Mouse (Mus musculus): ENCODE measurements at regions not wholly inside any gene's neighbourhood (a gene's known extent, or its start where the extent isn't known, plus 50 kb on each side); places are given as distances from the start of the nearest gene placed in this dataset.

DNA sequence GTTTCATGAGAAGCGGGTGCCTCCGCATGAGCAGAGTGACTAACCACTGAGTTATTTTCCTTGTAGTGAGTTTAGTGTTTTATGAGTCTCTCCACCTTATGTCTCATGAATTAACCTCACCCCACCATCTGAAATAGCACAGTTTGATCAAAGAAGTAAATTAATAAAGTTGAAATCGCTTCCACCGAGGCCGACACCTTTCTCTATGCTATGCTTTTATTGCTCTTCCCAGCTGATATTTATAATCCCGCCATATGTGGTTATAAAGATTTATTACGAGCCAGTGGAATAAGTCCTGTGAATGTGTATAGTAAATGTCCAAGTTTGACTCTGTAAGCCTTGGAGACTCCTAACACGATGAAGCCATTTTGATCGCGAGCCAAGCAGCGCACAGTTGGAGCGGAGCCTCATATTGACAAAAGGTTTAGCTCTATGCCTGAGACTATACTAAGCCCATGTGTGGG, 329.3 kb downstream of the Foxa2 start:
- DNase-seq: no peak
- H3K36me3 ChIP-seq (ENCODE audit: control insufficient read depth, insufficient read depth, low read length): no peaks in the 10 kb centered on the region
- H3K4me1 ChIP-seq (replicated peaks; ENCODE audit: control insufficient read depth, insufficient read depth, low read length): no peaks in the 10 kb centered on the region
- 97% methylated on average over 12 of the region's 12 CpGs for WGBS
- TF ChIP-seq CTCF (IDR thresholded peaks at IDR 0.05; ENCODE audit: borderline replicate concordance, control insufficient read depth, extremely low read depth, insufficient read depth, low read length, poor library complexity) (no peak), POLR2A (IDR thresholded peaks at IDR 0.05; ENCODE audit: control insufficient read depth, extremely low read depth, insufficient read depth, low read length, poor library complexity) (no peak)
- no peak overlapping the region for H3K4me3 ChIP-seq (ENCODE audit: control insufficient read depth, insufficient read depth, low read length)
- H3K27me3 ChIP-seq (ENCODE audit: control insufficient read depth, insufficient read depth, low read length): no peaks in the 10 kb centered on the region
- no peak overlapping the region for H3K27ac ChIP-seq (ENCODE audit: control insufficient read depth, insufficient read depth, low read length)

DNA sequence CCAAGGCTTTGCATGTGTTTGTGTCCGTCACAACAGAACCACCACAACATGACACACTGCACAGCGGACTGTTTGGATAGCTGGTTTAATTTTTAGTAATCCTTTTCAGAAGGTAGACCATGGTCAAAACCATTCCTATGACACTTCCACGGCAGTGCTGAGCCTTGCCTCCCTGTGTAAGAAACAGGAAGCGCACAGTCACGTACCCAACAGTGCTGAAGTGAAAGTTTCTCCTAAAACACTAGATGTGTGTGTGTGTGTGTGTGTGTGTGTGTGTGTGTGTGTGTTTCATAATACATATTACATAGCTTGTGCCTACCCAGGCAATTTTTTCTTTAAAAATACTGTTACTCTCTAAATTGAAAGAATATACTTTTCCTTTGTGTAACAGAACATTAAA, 331.0 kb downstream of the Foxa2 start:
- WGBS: 59% methylated on average over 5 of the region's 5 CpGs
- H3K4me3 ChIP-seq (ENCODE audit: control insufficient read depth, insufficient read depth, low read length): no peak overlapping the region
- no peak overlapping the region for H3K27ac ChIP-seq (ENCODE audit: control insufficient read depth, insufficient read depth, low read length)
- DNase-seq: no peak
- H3K27me3 ChIP-seq (ENCODE audit: control insufficient read depth, insufficient read depth, low read length): no peaks in the 10 kb centered on the region
- H3K4me1 ChIP-seq (replicated peaks; ENCODE audit: control insufficient read depth, insufficient read depth, low read length): no peaks in the 10 kb centered on the region
- no peaks in the 10 kb centered on the region for H3K36me3 ChIP-seq (ENCODE audit: control insufficient read depth, insufficient read depth, low read length)
- no peak for TF ChIP-seq POLR2A (IDR thresholded peaks at IDR 0.05; ENCODE audit: control insufficient read depth, extremely low read depth, insufficient read depth, low read length, poor library complexity)
- TF ChIP-seq CTCF (IDR thresholded peaks at IDR 0.05; ENCODE audit: borderline replicate concordance, control insufficient read depth, extremely low read depth, insufficient read depth, low read length, poor library complexity): no peak

GRCm38 (mm10) chr2:147710593-147711265, 336.0 kb downstream of the Foxa2 start:
- no peaks in the 10 kb centered on the region for H3K4me1 ChIP-seq (replicated peaks; ENCODE audit: control insufficient read depth, insufficient read depth, low read length)
- TF ChIP-seq CTCF (IDR thresholded peaks at IDR 0.05; ENCODE audit: borderline replicate concordance, control insufficient read depth, extremely low read depth, insufficient read depth, low read length, poor library complexity) (no peak), POLR2A (IDR thresholded peaks at IDR 0.05; ENCODE audit: control insufficient read depth, extremely low read depth, insufficient read depth, low read length, poor library complexity) (no peak)
- 72% methylated on average over 8 of the region's 8 CpGs for WGBS
- no peaks in the 10 kb centered on the region for H3K36me3 ChIP-seq (ENCODE audit: control insufficient read depth, insufficient read depth, low read length)
- DNase-seq: no peak
- no peak overlapping the region for H3K4me3 ChIP-seq (ENCODE audit: control insufficient read depth, insufficient read depth, low read length)
- H3K27me3 ChIP-seq (ENCODE audit: control insufficient read depth, insufficient read depth, low read length): no peaks in the 10 kb centered on the region
- no peak overlapping the region for H3K27ac ChIP-seq (ENCODE audit: control insufficient read depth, insufficient read depth, low read length)

DNA sequence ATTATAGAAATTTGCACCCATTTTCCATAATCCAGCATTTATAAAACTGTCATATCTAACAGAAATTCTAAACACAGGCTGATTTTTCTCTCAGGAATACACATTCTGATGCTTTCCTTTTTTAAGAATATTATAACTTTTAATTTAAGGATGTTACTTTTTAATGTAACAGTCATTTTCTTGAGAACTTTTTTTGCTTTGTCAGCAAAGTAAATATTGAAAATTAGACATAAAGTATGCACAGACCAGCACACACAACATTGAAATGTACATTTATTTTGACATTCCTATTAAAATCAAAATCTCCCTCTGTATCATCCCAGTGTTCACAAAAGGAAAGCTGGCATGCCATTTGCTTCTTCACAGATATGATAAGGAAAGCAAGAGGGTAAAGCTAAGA, 337.0 kb downstream of the Foxa2 start:
- Histone ChIP-seq H3K4me3 (ENCODE audit: control insufficient read depth, insufficient read depth, low read length) (no peak overlapping the region), H3K27me3 (ENCODE audit: control insufficient read depth, insufficient read depth, low read length) (no peaks in the 10 kb centered on the region), H3K36me3 (ENCODE audit: control insufficient read depth, insufficient read depth, low read length) (no peaks in the 10 kb centered on the region), H3K4me1 (replicated peaks; ENCODE audit: control insufficient read depth, insufficient read depth, low read length) (no peaks in the 10 kb centered on the region), H3K27ac (ENCODE audit: control insufficient read depth, insufficient read depth, low read length) (no peak overlapping the region)
- no peak for DNase-seq
- TF ChIP-seq CTCF (IDR thresholded peaks at IDR 0.05; ENCODE audit: borderline replicate concordance, control insufficient read depth, extremely low read depth, insufficient read depth, low read length, poor library complexity): no peak
- no peak for TF ChIP-seq POLR2A (IDR thresholded peaks at IDR 0.05; ENCODE audit: control insufficient read depth, extremely low read depth, insufficient read depth, low read length, poor library complexity)

- no peak overlapping the region for H3K4me3 ChIP-seq (ENCODE audit: control insufficient read depth, insufficient read depth, low read length)
- H3K27ac ChIP-seq (ENCODE audit: control insufficient read depth, insufficient read depth, low read length): no peak overlapping the region
- TF ChIP-seq POLR2A (IDR thresholded peaks at IDR 0.05; ENCODE audit: control insufficient read depth, extremely low read depth, insufficient read depth, low read length, poor library complexity) (no peak), CTCF (IDR thresholded peaks at IDR 0.05; ENCODE audit: borderline replicate concordance, control insufficient read depth, extremely low read depth, insufficient read depth, low read length, poor library complexity) (no peak)
- no peaks in the 10 kb centered on the region for H3K27me3 ChIP-seq (ENCODE audit: control insufficient read depth, insufficient read depth, low read length)
- WGBS: 85% methylated on average over 6 of the region's 6 CpGs
- no peaks in the 10 kb centered on the region for H3K36me3 ChIP-seq (ENCODE audit: control insufficient read depth, insufficient read depth, low read length)
- H3K4me1 ChIP-seq (replicated peaks; ENCODE audit: control insufficient read depth, insufficient read depth, low read length): no peaks in the 10 kb centered on the region
- no peak for DNase-seq
These were observed 339.6 kb downstream of the Foxa2 start for GRCm38 (mm10) chr2:147707156-147707555.

DNA sequence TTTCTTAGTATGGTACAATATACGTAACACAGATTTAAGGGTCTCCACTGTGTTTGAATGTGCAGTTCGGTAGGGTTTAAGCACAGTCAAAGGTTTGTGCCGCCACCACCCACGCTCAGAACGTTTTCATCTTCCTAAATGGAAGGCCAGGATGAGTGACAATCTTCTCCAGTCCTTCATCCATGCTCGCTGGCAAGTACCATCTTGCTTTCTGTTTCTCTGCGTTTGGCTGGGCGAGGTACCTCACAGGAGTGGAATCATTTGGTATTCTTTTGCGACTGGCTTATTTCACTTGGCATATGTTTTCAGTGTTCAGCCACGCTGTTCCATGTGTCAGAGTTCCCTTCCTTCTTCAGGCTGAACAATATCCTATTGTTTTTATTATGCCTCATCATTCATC, 342.3 kb downstream of the Pax1 start:
- Histone ChIP-seq H3K36me3 (ENCODE audit: control insufficient read depth, insufficient read depth, low read length) (no peaks in the 10 kb centered on the region), H3K4me3 (ENCODE audit: control insufficient read depth, insufficient read depth, low read length) (no peak overlapping the region), H3K4me1 (replicated peaks; ENCODE audit: control insufficient read depth, insufficient read depth, low read length) (no peaks in the 10 kb centered on the region), H3K27ac (ENCODE audit: control insufficient read depth, insufficient read depth, low read length) (no peak overlapping the region), H3K27me3 (ENCODE audit: control insufficient read depth, insufficient read depth, low read length) (no peaks in the 10 kb centered on the region)
- no peak for TF ChIP-seq CTCF (IDR thresholded peaks at IDR 0.05; ENCODE audit: borderline replicate concordance, control insufficient read depth, extremely low read depth, insufficient read depth, low read length, poor library complexity)
- no peak for TF ChIP-seq POLR2A (IDR thresholded peaks at IDR 0.05; ENCODE audit: control insufficient read depth, extremely low read depth, insufficient read depth, low read length, poor library complexity)
- 91% methylated on average over 10 of the region's 10 CpGs for WGBS
- no peak for DNase-seq
